ENCODE assay signal across 8 mouse cellular contexts in the genomic region with DNA sequence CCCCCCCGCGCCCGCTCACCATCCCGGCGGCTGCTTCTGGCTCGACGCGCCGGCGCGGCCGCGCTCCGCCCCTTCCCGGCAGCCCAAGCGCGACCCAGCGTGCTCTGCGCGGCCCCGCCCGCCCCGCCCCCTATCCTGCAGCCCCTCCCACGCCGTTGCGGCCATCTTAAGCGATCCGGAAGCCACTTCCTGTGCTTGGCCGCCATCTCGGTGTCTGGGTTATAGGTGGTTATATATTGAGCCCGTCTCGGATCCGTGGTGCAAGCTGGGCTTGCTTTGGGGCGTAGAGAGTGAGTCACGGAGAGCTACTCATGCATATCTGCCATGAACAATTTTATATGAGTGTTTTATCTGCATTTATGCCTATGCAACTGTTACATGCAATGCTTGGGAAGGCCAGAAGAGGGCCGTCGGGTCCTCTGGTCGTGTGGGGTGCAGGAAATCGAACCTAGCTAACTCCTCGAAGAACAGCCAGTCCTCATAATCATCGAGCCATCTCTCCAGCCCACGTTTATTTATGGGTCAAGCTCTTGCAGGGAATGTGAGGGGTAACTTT. TPM values are rescaled to one million over a fixed set of nuclear protein-coding genes. Genes with fewer than 3 reads are reported as not detected.
A peak's percentile ranks its signal among the peaks of the same experiment; 100 is the strongest.
DNase-seq lines count a peak whose midpoint lies in the region; ATAC-seq and TF ChIP-seq lines count a peak whose summit lies in the region.

A gene (minus strand): TSS at position 73 of the 556 bp plus-strand sequence.

- H3K9ac ChIP-seq in embryonic facial prominence, embryonic 15.5 days: peak within 1 kb of the TSS; percentile 90
- H3K9ac ChIP-seq in limb, embryonic 14.5 days (ENCODE audit: low read depth, low read length, severe bottlenecking): peak within 1 kb of the TSS; percentile 66
- H3K9ac ChIP-seq in midbrain, postnatal 0 days (replicated peaks; ENCODE audit: low read length, poor library complexity, severe bottlenecking): peak within 1 kb of the TSS; percentile 79

- H3K4me1 ChIP-seq in embryonic facial prominence, embryonic 15.5 days: peaks cover 14% of the 10 kb centered on the region
- H3K4me1 ChIP-seq in limb, embryonic 14.5 days (ENCODE audit: control insufficient read depth, insufficient read depth, low read length): peaks cover 11% of the 10 kb centered on the region
- peaks cover 13% of the 10 kb centered on the region for H3K4me1 ChIP-seq in midbrain, postnatal 0 days (ENCODE audit: insufficient read depth, low read length)

- no peaks in the 10 kb centered on the region for H3K9me3 ChIP-seq in embryonic facial prominence, embryonic 15.5 days (replicated peaks)
- H3K9me3 ChIP-seq in limb, embryonic 14.5 days (ENCODE audit: control insufficient read depth, low read length): no peaks in the 10 kb centered on the region
- H3K9me3 ChIP-seq in midbrain, postnatal 0 days (ENCODE audit: low read length): no peaks in the 10 kb centered on the region

- ATAC-seq in embryonic facial prominence, embryonic 15.5 days (ENCODE audit: insufficient number of reproducible peaks, low FRiP score, low TSS enrichment, low read depth): peak; percentile 93
- peak; percentile 93 for ATAC-seq in limb, embryonic 14.5 days (ENCODE audit: low FRiP score, low read depth)
- ATAC-seq in midbrain, postnatal 0 days (ENCODE audit: low FRiP score): peak; percentile 95

- H3K27me3 ChIP-seq in embryonic facial prominence, embryonic 15.5 days: peaks cover 17% of the 10 kb centered on the region; the same call in 1 of the 2 replicates
- no peaks in the 10 kb centered on the region for H3K27me3 ChIP-seq in limb, embryonic 14.5 days (ENCODE audit: control insufficient read depth, insufficient read depth, low read length)
- H3K27me3 ChIP-seq in midbrain, postnatal 0 days (ENCODE audit: insufficient read depth, low read length): 0 out of 2 replicates have a peak, but pooled peaks cover 5% of the 10 kb centered on the region

- peak within 1 kb of the TSS; percentile 96 for H3K27ac ChIP-seq in embryonic facial prominence, embryonic 15.5 days (replicated peaks)
- peak within 1 kb of the TSS; percentile 95 for H3K27ac ChIP-seq in limb, embryonic 14.5 days (replicated peaks; ENCODE audit: low read depth, low read length)
- peak within 1 kb of the TSS; percentile 94 for H3K27ac ChIP-seq in midbrain, postnatal 0 days (ENCODE audit: low read depth, low read length)

- peak; percentile 69; the same call in 1 of the 2 replicates for TF ChIP-seq POLR2A in limb, embryonic 14.5 days (IDR thresholded peaks at IDR 0.05; ENCODE audit: borderline replicate concordance, extremely low read depth, insufficient read depth, insufficient read length)

- TF ChIP-seq CTCF in midbrain, postnatal 0 days (IDR thresholded peaks at IDR 0.05): peak; percentile 81

- peak within 1 kb of the TSS; percentile 88 for H3K4me3 ChIP-seq in embryonic facial prominence, embryonic 15.5 days (replicated peaks)
- H3K4me3 ChIP-seq in limb, embryonic 14.5 days (replicated peaks; ENCODE audit: low read length): peak within 1 kb of the TSS; percentile 53
- H3K4me3 ChIP-seq in midbrain, postnatal 0 days (ENCODE audit: low read depth, low read length): peak within 1 kb of the TSS; percentile 72

- peak; percentile 95 for DNase-seq in 3T3-L1 (ENCODE audit: low read depth, low spot score)
- DNase-seq in adrenal gland, postnatal 4 days (ENCODE audit: low spot score in 2 of 2): peak in 1 of 2 experiments; percentile 80
- DNase-seq in heart, adult 8-10 months (ENCODE audit: low spot score): peak; percentile 85
- peak; percentile 90 for DNase-seq in kidney, adult 9 months
- DNase-seq in limb, embryonic 14.5 days (ENCODE audit: low spot score): peak; percentile 90
- peak; percentile 95 for DNase-seq in midbrain, postnatal 0 days (ENCODE audit: low spot score)
- DNase-seq in spleen, postnatal 14 days (ENCODE audit: low spot score in 2 of 2): peak; percentile 65 to 75

- WGBS in embryonic facial prominence, embryonic 15.5 days: under 1% methylated on average over 28 of the region's 42 CpGs
- under 1% methylated on average over 19 of the region's 42 CpGs for WGBS in limb, embryonic 14.5 days
- 1% methylated on average over 25 of the region's 42 CpGs for WGBS in midbrain, postnatal 0 days

- peaks cover 26% of the 10 kb centered on the region for H3K36me3 ChIP-seq in embryonic facial prominence, embryonic 15.5 days
- peaks cover 30% of the 10 kb centered on the region for H3K36me3 ChIP-seq in limb, embryonic 14.5 days (ENCODE audit: control insufficient read depth, insufficient read depth, low read length)
- peaks cover 12% of the 10 kb centered on the region; the same call in 1 of the 2 replicates for H3K36me3 ChIP-seq in midbrain, postnatal 0 days (ENCODE audit: insufficient read depth, low read length)

- peak within 1 kb of the TSS; percentile 67 for H3K4me2 ChIP-seq in embryonic facial prominence, embryonic 15.5 days (replicated peaks)
- H3K4me2 ChIP-seq in limb, embryonic 14.5 days (replicated peaks; ENCODE audit: low read depth, low read length, severe bottlenecking): peak within 1 kb of the TSS; percentile 82
- H3K4me2 ChIP-seq in midbrain, postnatal 0 days (ENCODE audit: low read depth, low read length, poor library complexity, severe bottlenecking): peak within 1 kb of the TSS; percentile 53

RNA-seq across cellular contexts. Expression of the gene that starts here (rescaled TPM):
- total RNA-seq in adrenal gland, postnatal 4 days (2021): 100 to 1,000 TPM; 364 to 381 TPM
- 1,038 and 1,104 TPM in 2 replicates for polyA plus RNA-seq in embryonic facial prominence, embryonic 15.5 days (2015; fragmentation: Nextera tagmentation; extraction: Ambion mirVana)
- 100 to 1,000 TPM; 321 to 411 (median 362) TPM for total RNA-seq in heart, adult 8-10 months (2022)
- 739 and 935 TPM in 2 replicates for polyA plus RNA-seq in limb, embryonic 14.5 days (2012; rRNA removed)
- 1,204 and 1,221 TPM in 2 replicates for polyA plus RNA-seq in limb, embryonic 14.5 days (2014; fragmentation: Nextera tagmentation; extraction: Ambion mirVana)
- total RNA-seq in midbrain, postnatal 0 days (2014; rRNA removed): 1,027 and 1,129 TPM in 2 replicates
- 1,525 and 1,526 TPM in 2 replicates for polyA plus RNA-seq in midbrain, postnatal 0 days (2015; fragmentation: Nextera tagmentation; extraction: Ambion mirVana)
